Mouse (Mus musculus): ENCODE results near the gene Gpr162.

DNA sequence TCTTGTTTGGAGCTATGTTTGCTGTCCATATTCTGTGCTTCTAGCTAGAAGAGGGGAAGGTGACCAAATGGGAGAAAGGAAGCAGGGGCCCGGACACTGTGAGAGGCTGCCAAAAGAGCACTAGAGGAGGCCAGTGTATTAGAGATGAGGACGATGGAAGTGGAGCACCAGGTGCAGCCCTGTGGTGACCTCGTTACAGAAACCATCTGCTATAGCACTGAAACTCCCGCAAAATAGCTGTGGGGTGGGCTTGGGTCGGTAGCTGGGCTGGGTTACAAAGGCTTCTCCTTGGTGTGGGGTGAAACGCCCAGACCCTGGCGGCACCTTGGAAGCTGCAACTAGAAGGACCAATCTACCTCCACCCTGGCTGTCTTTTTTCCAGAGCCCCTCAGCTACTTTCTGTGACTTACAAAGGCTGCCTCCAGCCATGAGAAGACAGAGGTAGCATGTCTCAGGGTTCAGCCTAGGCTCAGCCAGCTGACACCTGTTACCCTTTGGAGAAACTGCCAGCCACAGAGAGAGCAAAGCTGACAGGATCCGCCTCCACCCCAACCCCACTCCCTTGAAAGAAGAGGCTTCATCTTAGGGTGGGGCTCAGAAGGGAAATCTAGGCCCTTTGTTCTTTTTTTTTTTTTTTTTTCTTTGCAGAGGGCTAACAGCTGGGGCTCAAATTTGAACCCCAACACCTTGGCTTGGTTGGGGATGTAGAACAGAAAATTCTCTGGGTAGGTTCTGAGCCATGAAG lies 36.4 kb upstream of the Gpr162 start:
- TF ChIP-seq POLR2A (IDR thresholded peaks at IDR 0.05; ENCODE audit: insufficient read depth, low read length) (no peak), CTCF (IDR thresholded peaks at IDR 0.05; ENCODE audit: low read depth, low read length) (no peak)

All from ES-Bruce4 (cell line).